Comparison of ENCODE assay signal across 16 mouse cellular contexts in genomic region chr3:121474738-121475137, GRCm38 (mm10). TPM values are rescaled to one million over a fixed set of nuclear protein-coding genes. Genes with fewer than 3 reads are reported as not detected.
DNase-seq lines count a peak whose midpoint lies in the region; ATAC-seq and TF ChIP-seq lines count a peak whose summit lies in the region.
"Had no signal": no experiment of that assay in that cellular context is flagged by ENCODE, and none has a peak within 500 bp of the region (broad histone marks: within the 10 kb centered on the region; RNA-seq: fewer than 3 reads in every experiment).

No protein-coding gene starts in this region.

- peak; percentile 46 for DNase-seq in embryonic facial prominence, embryonic 14.5 days (ENCODE audit: low spot score)
- DNase-seq in embryonic facial prominence, embryonic 10.5 days (ENCODE audit: low spot score), result no peak
- DNase-seq in thymus, postnatal 25 days, result peak; percentile 44
- DNase-seq in kidney, postnatal 25 days, result no peak
- no peak for DNase-seq in layer of hippocampus, postnatal 14 days (ENCODE audit: low spot score in 2 of 2)
- DNase-seq: cerebellum, adult 11-12 months; embryo, embryonic 11 days; heart, adult 11 months; heart, postnatal 14 days; kidney, postnatal 14 days; lung, postnatal 4 days; right cerebral cortex, postnatal 25 days had no signal

- no peak for TF ChIP-seq CTCF in embryonic fibroblast, embryonic 13.5 days (IDR thresholded peaks at IDR 0.05; ENCODE audit: borderline replicate concordance, insufficient read depth, low read length)

- H3K4me1 ChIP-seq in embryonic facial prominence, embryonic 14.5 days (ENCODE audit: control insufficient read depth, insufficient read depth, low read length), result peaks cover 14% of the 10 kb centered on the region
- peaks cover 23% of the 10 kb centered on the region for H3K4me1 ChIP-seq in embryonic facial prominence, embryonic 10.5 days
- peaks cover 5% of the 10 kb centered on the region; the same call in 1 of the 2 replicates for H3K4me1 ChIP-seq in embryonic fibroblast, embryonic 13.5 days (ENCODE audit: control insufficient read depth, insufficient read depth, low read length)
- H3K4me1 ChIP-seq in neural tube, embryonic 15.5 days, result no peaks in the 10 kb centered on the region

- no peak for TF ChIP-seq POLR2A in embryonic fibroblast, embryonic 13.5 days (IDR thresholded peaks at IDR 0.05; ENCODE audit: low read depth, low read length)

- no peak overlapping the region for H3K27ac ChIP-seq in embryonic facial prominence, embryonic 14.5 days (replicated peaks; ENCODE audit: low read depth, low read length)
- H3K27ac ChIP-seq in embryonic facial prominence, embryonic 10.5 days (replicated peaks), result no peak overlapping the region
- peak overlapping the region; percentile 70 for H3K27ac ChIP-seq in embryonic fibroblast, embryonic 13.5 days (ENCODE audit: insufficient read depth, low read length)
- H3K27ac ChIP-seq in neural tube, embryonic 15.5 days (replicated peaks), result no peak overlapping the region
- H3K27ac ChIP-seq: limb, embryonic 15.5 days had no signal

- no peak overlapping the region for H3K4me3 ChIP-seq in embryonic facial prominence, embryonic 14.5 days (ENCODE audit: low read depth, low read length)
- H3K4me3 ChIP-seq in embryonic facial prominence, embryonic 10.5 days, result no peak overlapping the region
- no peak overlapping the region for H3K4me3 ChIP-seq in embryonic fibroblast, embryonic 13.5 days (ENCODE audit: insufficient read depth, low read length)
- H3K4me3 ChIP-seq in neural tube, embryonic 15.5 days (replicated peaks), result no peak overlapping the region
- H3K4me3 ChIP-seq: limb, embryonic 15.5 days had no signal

- no peaks in the 10 kb centered on the region for H3K36me3 ChIP-seq in embryonic facial prominence, embryonic 14.5 days (ENCODE audit: control insufficient read depth, insufficient read depth, low read length)
- H3K36me3 ChIP-seq in embryonic facial prominence, embryonic 10.5 days (replicated peaks), result no peaks in the 10 kb centered on the region
- H3K36me3 ChIP-seq in neural tube, embryonic 15.5 days, result no peaks in the 10 kb centered on the region
- H3K36me3 ChIP-seq: limb, embryonic 15.5 days had no signal

- no peaks in the 10 kb centered on the region for H3K27me3 ChIP-seq in embryonic facial prominence, embryonic 14.5 days (replicated peaks; ENCODE audit: control insufficient read depth, insufficient read depth, low read length)
- H3K27me3 ChIP-seq in embryonic facial prominence, embryonic 10.5 days (replicated peaks; ENCODE audit: low read depth, poor library complexity, severe bottlenecking), result peaks cover 12% of the 10 kb centered on the region; the same call in 1 of the 2 replicates
- H3K27me3 ChIP-seq in neural tube, embryonic 15.5 days (replicated peaks), result no peaks in the 10 kb centered on the region
- H3K27me3 ChIP-seq: limb, embryonic 15.5 days had no signal

- no peak overlapping the region for H3K4me2 ChIP-seq in embryonic facial prominence, embryonic 14.5 days (ENCODE audit: low read depth, low read length)
- no peak overlapping the region for H3K4me2 ChIP-seq in neural tube, embryonic 15.5 days
- H3K4me2 ChIP-seq: limb, embryonic 15.5 days had no signal

- H3K9ac ChIP-seq in embryonic facial prominence, embryonic 14.5 days (ENCODE audit: low read depth, low read length), result no peak overlapping the region
- H3K9ac ChIP-seq in neural tube, embryonic 15.5 days (replicated peaks), result no peak overlapping the region
- H3K9ac ChIP-seq: limb, embryonic 15.5 days had no signal

- no peak for ATAC-seq in embryonic facial prominence, embryonic 14.5 days (ENCODE audit: low read depth)
- ATAC-seq in megakaryocyte, adult 5-6 weeks (ENCODE audit: poor library complexity, severe bottlenecking), result 0 out of 2 replicates have a peak, but pooled peaks have one; percentile 17
- ATAC-seq in neural tube, embryonic 15.5 days (ENCODE audit: low FRiP score), result no peak

- no peaks in the 10 kb centered on the region for H3K9me3 ChIP-seq in embryonic facial prominence, embryonic 14.5 days (ENCODE audit: control insufficient read depth, low read length)
- H3K9me3 ChIP-seq in embryonic facial prominence, embryonic 10.5 days, result no peaks in the 10 kb centered on the region
- no peaks in the 10 kb centered on the region for H3K9me3 ChIP-seq in neural tube, embryonic 15.5 days (replicated peaks)
- H3K9me3 ChIP-seq: limb, embryonic 15.5 days had no signal

- WGBS in embryonic facial prominence, embryonic 14.5 days, result 74% methylated on average over 3 of the region's 3 CpGs
- whole genome bisulfite sequencing in embryonic facial prominence, embryonic 10.5 days, result 79% methylated on average over 3 of the region's 3 CpGs
- WGBS in neural tube, embryonic 15.5 days, result 71% methylated on average over 3 of the region's 3 CpGs

RNA-seq across cellular contexts. Expression of gene Cnn3, which starts 48.4 kb away (rescaled TPM):
- 870 and 944 TPM in 2 replicates for polyA plus RNA-seq in embryonic facial prominence, embryonic 14.5 days (2014; fragmentation: Nextera tagmentation; extraction: Ambion mirVana)
- 864 and 874 TPM in 2 replicates for polyA plus RNA-seq in embryonic facial prominence, embryonic 10.5 days (2016; fragmentation: Nextera tagmentation; extraction: Ambion mirVana)
- 720 and 799 TPM in 2 replicates for polyA plus RNA-seq in embryonic fibroblast, embryonic 13.5 days (2011; ENCODE audit: insufficient read length, low read depth, missing spikeins)
- 14.5 and 19.5 TPM in 2 replicates for total RNA-seq in megakaryocyte, adult 5-6 weeks (2015)
- total RNA-seq in megakaryocyte, adult 5-6 weeks (2017), result 11.3 and 13.3 TPM in 2 replicates
- 381 and 465 TPM in 2 replicates for polyA plus RNA-seq in neural tube, embryonic 15.5 days (2015; fragmentation: Nextera tagmentation; extraction: Ambion mirVana)
- 100 to 1,000 TPM; 110 to 126 TPM for total RNA-seq in layer of hippocampus, postnatal 14 days (2021)

RNA-seq across cellular contexts. Expression of gene Slc44a3, which starts 57.5 kb away (rescaled TPM):
- polyA plus RNA-seq in embryonic facial prominence, embryonic 14.5 days (2014; fragmentation: Nextera tagmentation; extraction: Ambion mirVana), result 4.9 and 6.4 TPM in 2 replicates
- polyA plus RNA-seq in embryonic facial prominence, embryonic 10.5 days (2016; fragmentation: Nextera tagmentation; extraction: Ambion mirVana), result 0.83 and 1.6 TPM in 2 replicates
- 0.70 TPM in 1 of 2 replicates, not detected in the other for polyA plus RNA-seq in embryonic fibroblast, embryonic 13.5 days (2011; ENCODE audit: insufficient read length, low read depth, missing spikeins)
- total RNA-seq in megakaryocyte, adult 5-6 weeks (2015), result not detected in 2 replicates
- total RNA-seq in megakaryocyte, adult 5-6 weeks (2017), result not detected in 2 replicates
- 1.2 and 2.9 TPM in 2 replicates for polyA plus RNA-seq in neural tube, embryonic 15.5 days (2015; fragmentation: Nextera tagmentation; extraction: Ambion mirVana)
- total RNA-seq in layer of hippocampus, postnatal 14 days (2021), result not detected

Comparison
In these comparisons a context has a peak if more than half of its experiments do, and no peak if none do; other contexts are left out.
1. DNase-seq: peak in embryonic facial prominence, embryonic 14.5 days (single experiment) and thymus, postnatal 25 days (single experiment); none in embryonic facial prominence, embryonic 10.5 days (single experiment), kidney, postnatal 25 days (0 of 2) and layer of hippocampus, postnatal 14 days (0 of 2).